In genomic region chr17:34285848-34286247, GRCm38 (mm10) we compare ENCODE assay signal across 12 mouse cellular contexts. TPM values are rescaled to one million over a fixed set of nuclear protein-coding genes. Genes with fewer than 3 reads are reported as not detected.
DNase-seq lines count a peak whose midpoint lies in the region; ATAC-seq and TF ChIP-seq lines count a peak whose summit lies in the region.
"Had no signal": no experiment of that assay in that cellular context is flagged by ENCODE, and none has a peak within 500 bp of the region (broad histone marks: within the 10 kb centered on the region; RNA-seq: fewer than 3 reads in every experiment).

No protein-coding gene starts in this region.

- no peak for ATAC-seq in lung, postnatal 0 days
- no peak for ATAC-seq in neural tube, embryonic 15.5 days (ENCODE audit: low FRiP score)

- peak; percentile 67 for TF ChIP-seq CTCF in lung, postnatal 0 days (IDR thresholded peaks at IDR 0.05)

- 25% methylated on average over 4 of the region's 4 CpGs for WGBS in lung, postnatal 0 days
- 43% methylated on average over 4 of the region's 4 CpGs for WGBS in neural tube, embryonic 15.5 days

- no peaks in the 10 kb centered on the region for H3K4me1 ChIP-seq in lung, postnatal 0 days (ENCODE audit: insufficient read depth, low read depth, low read length)
- H3K4me1 ChIP-seq in neural tube, embryonic 15.5 days = no peaks in the 10 kb centered on the region
- H3K4me1 ChIP-seq: limb, embryonic 15.5 days; neural tube, embryonic 12.5 days had no signal

- H3K9ac ChIP-seq in lung, postnatal 0 days (replicated peaks; ENCODE audit: low read depth) = no peak overlapping the region
- H3K9ac ChIP-seq in neural tube, embryonic 15.5 days (replicated peaks) = no peak overlapping the region
- H3K9ac ChIP-seq: limb, embryonic 15.5 days; neural tube, embryonic 12.5 days had no signal

- no peak overlapping the region for H3K4me3 ChIP-seq in lung, postnatal 0 days (ENCODE audit: low read depth, low read length)
- no peak overlapping the region for H3K4me3 ChIP-seq in neural tube, embryonic 15.5 days (replicated peaks)
- H3K4me3 ChIP-seq: limb, embryonic 15.5 days; neural tube, embryonic 12.5 days had no signal

- no peak overlapping the region for H3K27ac ChIP-seq in lung, postnatal 0 days (ENCODE audit: low read length)
- no peak overlapping the region for H3K27ac ChIP-seq in neural tube, embryonic 15.5 days (replicated peaks)
- H3K27ac ChIP-seq: limb, embryonic 15.5 days; neural tube, embryonic 12.5 days had no signal

- H3K36me3 ChIP-seq in lung, postnatal 0 days (ENCODE audit: insufficient read depth, low read length) = no peaks in the 10 kb centered on the region
- H3K36me3 ChIP-seq in neural tube, embryonic 15.5 days = no peaks in the 10 kb centered on the region
- H3K36me3 ChIP-seq: G1E; limb, embryonic 15.5 days; neural tube, embryonic 12.5 days had no signal

- no peak overlapping the region for H3K4me2 ChIP-seq in lung, postnatal 0 days (replicated peaks; ENCODE audit: low read depth, low read length)
- H3K4me2 ChIP-seq in neural tube, embryonic 15.5 days = no peak overlapping the region
- H3K4me2 ChIP-seq: limb, embryonic 15.5 days; neural tube, embryonic 12.5 days had no signal

- no peaks in the 10 kb centered on the region for H3K9me3 ChIP-seq in lung, postnatal 0 days (ENCODE audit: low read length)
- no peaks in the 10 kb centered on the region for H3K9me3 ChIP-seq in neural tube, embryonic 15.5 days (replicated peaks)
- H3K9me3 ChIP-seq: G1E; limb, embryonic 15.5 days; neural tube, embryonic 12.5 days had no signal

- no peaks in the 10 kb centered on the region for H3K27me3 ChIP-seq in lung, postnatal 0 days (replicated peaks; ENCODE audit: insufficient read depth, low read length)
- 0 out of 2 replicates have a peak, but pooled peaks cover 2% of the 10 kb centered on the region for H3K27me3 ChIP-seq in neural tube, embryonic 15.5 days (replicated peaks)
- H3K27me3 ChIP-seq: neural tube, embryonic 12.5 days had no signal

- intact Hi-C loops in heart, postnatal 25 days (cut with DNase I) = no loop called here

- TF ChIP-seq EP300 in lung, postnatal 0 days (IDR thresholded peaks at IDR 0.05) = no peak

- peak; percentile 84 for DNase-seq in heart, adult 11 months
- no peak for DNase-seq in heart, postnatal 25 days (ENCODE audit: low spot score)
- peak; percentile 25 for DNase-seq in urinary bladder, postnatal 14 days (ENCODE audit: low spot score)
- DNase-seq in urinary bladder, postnatal 4 days (ENCODE audit: low spot score in 2 of 2) = no peak
- DNase-seq in lung, postnatal 0 days (ENCODE audit: low spot score) = no peak
- DNase-seq in ovary, postnatal 10 days (ENCODE audit: low spot score) = no peak
- DNase-seq in layer of hippocampus, adult 18-20 months (ENCODE audit: low spot score in 2 of 2) = no peak

RNA-seq across cellular contexts. Expression of gene H2-Aa, which starts 1.8 kb away (rescaled TPM):
- 10 to 100 TPM; 13.9 to 14.3 TPM for total RNA-seq in heart, postnatal 25 days (2021)
- polyA plus RNA-seq in lung, postnatal 0 days (2015; fragmentation: Nextera tagmentation; extraction: Ambion mirVana) = 15.8 and 20.6 TPM in 2 replicates
- polyA plus RNA-seq in neural tube, embryonic 15.5 days (2015; fragmentation: Nextera tagmentation; extraction: Ambion mirVana) = 0.97 and 82.8 TPM in 2 replicates
- 1 to 10 TPM; 1.3 to 1.4 TPM for total RNA-seq in layer of hippocampus, adult 18-20 months (2021)
- total RNA-seq: G1E had no signal
- polyA plus RNA-seq: G1E had no signal

RNA-seq across cellular contexts. Expression of gene H2-Eb1, which starts 19.8 kb away (rescaled TPM):
- total RNA-seq in heart, postnatal 25 days (2021) = 10 to 100 TPM; 13.4 to 14.8 TPM
- 11.9 and 12.6 TPM in 2 replicates for polyA plus RNA-seq in lung, postnatal 0 days (2015; fragmentation: Nextera tagmentation; extraction: Ambion mirVana)
- polyA plus RNA-seq in neural tube, embryonic 15.5 days (2015; fragmentation: Nextera tagmentation; extraction: Ambion mirVana) = 4.0 and 55.6 TPM in 2 replicates
- total RNA-seq in layer of hippocampus, adult 18-20 months (2021) = 1 to 10 TPM; 1.6 to 2.0 TPM
- total RNA-seq: G1E had no signal
- polyA plus RNA-seq: G1E had no signal

RNA-seq across cellular contexts. Expression of gene H2-Ab1, which starts 28.4 kb away (rescaled TPM):
- total RNA-seq in heart, postnatal 25 days (2021) = 10 to 100 TPM in 1 of 2 experiments, 1 to 10 TPM in 1; 9.2 to 12.6 TPM
- polyA plus RNA-seq in lung, postnatal 0 days (2015; fragmentation: Nextera tagmentation; extraction: Ambion mirVana) = 17.8 and 19.2 TPM in 2 replicates
- polyA plus RNA-seq in neural tube, embryonic 15.5 days (2015; fragmentation: Nextera tagmentation; extraction: Ambion mirVana) = 1.4 and 189 TPM in 2 replicates
- 1 to 10 TPM; 1.3 to 1.9 TPM for total RNA-seq in layer of hippocampus, adult 18-20 months (2021)

RNA-seq across cellular contexts. Expression of gene H2-Eb2, which starts 39.6 kb away (rescaled TPM):
- not detected for total RNA-seq in heart, postnatal 25 days (2021)
- polyA plus RNA-seq in lung, postnatal 0 days (2015; fragmentation: Nextera tagmentation; extraction: Ambion mirVana) = not detected in 2 replicates
- 0.19 and 0.54 TPM in 2 replicates for polyA plus RNA-seq in neural tube, embryonic 15.5 days (2015; fragmentation: Nextera tagmentation; extraction: Ambion mirVana)
- not detected for total RNA-seq in layer of hippocampus, adult 18-20 months (2021)
- total RNA-seq: heart, adult 8-10 months had no signal
- polyA plus RNA-seq: G1E; limb, embryonic 15.5 days; neural tube, embryonic 12.5 days had no signal

RNA-seq across cellular contexts. Expression of gene H2-Ob, which starts 47.1 kb away (rescaled TPM):
- 1 to 10 TPM in 1 of 2 experiments, under 1 TPM in 1; 0.70 to 1.5 TPM for total RNA-seq in heart, postnatal 25 days (2021)
- polyA plus RNA-seq in lung, postnatal 0 days (2015; fragmentation: Nextera tagmentation; extraction: Ambion mirVana) = 0.43 and 1.2 TPM in 2 replicates
- polyA plus RNA-seq in neural tube, embryonic 15.5 days (2015; fragmentation: Nextera tagmentation; extraction: Ambion mirVana) = 0.08 and 0.26 TPM in 2 replicates
- total RNA-seq in layer of hippocampus, adult 18-20 months (2021) = under 1 TPM; 0.20 to 0.37 TPM
- polyA plus RNA-seq: G1E; limb, embryonic 15.5 days; neural tube, embryonic 12.5 days had no signal

Comparison
In these comparisons a context has a peak if more than half of its experiments do, and no peak if none do; other contexts are left out.
1. DNase-seq: peak in heart, adult 11 months (single experiment) and urinary bladder, postnatal 14 days (single experiment); none in heart, postnatal 25 days (single experiment), urinary bladder, postnatal 4 days (0 of 2), lung, postnatal 0 days (single experiment), ovary, postnatal 10 days (single experiment) and layer of hippocampus, adult 18-20 months (0 of 2).
2. RNA of gene H2-Aa, which starts 1.8 kb away (total RNA-seq): 13.9 to 14.3 TPM in heart, postnatal 25 days; 1.3 to 1.4 TPM in layer of hippocampus, adult 18-20 months; every median in the first group is over 4 times any median in the second.
3. RNA of gene H2-Eb1, which starts 19.8 kb away (total RNA-seq): 13.4 to 14.8 TPM in heart, postnatal 25 days; 1.6 to 2.0 TPM in layer of hippocampus, adult 18-20 months; every median in the first group is over 4 times any median in the second.